Mouse (Mus musculus) lung, postnatal 0 days (tissue): ENCODE measurements at regions not wholly inside any gene's neighbourhood (a gene's known extent, or its start where the extent isn't known, plus 50 kb on each side); places are given as distances from the start of the nearest gene placed in this dataset.

Experiments
- CTCF ChIP-seq: IDR thresholded peaks from 2 replicates; pipeline ENCODE4 v1.5.1; 2016; ENCODE audit warnings: antibody characterized with exemption, mild to moderate bottlenecking
- EP300 ChIP-seq: IDR thresholded peaks from 2 replicates; pipeline ENCODE4 v1.6.1; 2016; ENCODE audit warnings: antibody characterized with exemption, mild to moderate bottlenecking, control low read depth

GRCm38 (mm10) chr8:86204421-86205229, 363.9 kb downstream of the Phkb start:
- TF ChIP-seq CTCF = no peak
- no peak for TF ChIP-seq EP300
